Mouse (Mus musculus) forebrain, embryonic 16.5 days (tissue): ENCODE results near the gene Thumpd3. TPM values are rescaled to one million over a fixed set of nuclear protein-coding genes. Genes with fewer than 3 reads are reported as not detected.
A peak's percentile ranks its signal among the peaks of the same experiment; 100 is the strongest.

Experiments used
- ATAC-seq: fragments of 200-750 bp; cut with Nextera tagmentation; 2 replicates; pipeline ENCODE4 v1.8.0; 2017; ENCODE audit warnings: mild to moderate bottlenecking, moderate library complexity
- H3K27ac ChIP-seq: fragments of 300-500 bp; sonication (generic); 2 replicates; pipeline ENCODE4 v1.5.1; 2014; ENCODE audit warnings: low read length, control low read depth
- H3K27me3 ChIP-seq: fragments of 300-500 bp; sonication (generic); replicated peaks from 2 replicates; pipeline ENCODE4 v1.6.1; 2014; ENCODE audit warnings: low read length; ENCODE audit not compliant: control insufficient read depth, insufficient read depth
- H3K36me3 ChIP-seq: fragments of 300-500 bp; sonication (generic); 2 replicates; pipeline ENCODE4 v1.6.1; 2014; ENCODE audit not compliant: control insufficient read depth, insufficient read depth
- H3K4me1 ChIP-seq: fragments of 300-500 bp; sonication (generic); replicated peaks from 2 replicates; pipeline ENCODE4 v1.6.1; 2014; ENCODE audit warnings: low read length; ENCODE audit not compliant: control insufficient read depth, insufficient read depth
- H3K4me2 ChIP-seq: fragments of 300-500 bp; sonication (generic); 2 replicates; pipeline ENCODE4 v1.6.1; 2014; ENCODE audit warnings: mild to moderate bottlenecking, low read length, control low read depth
- H3K4me3 ChIP-seq: fragments of 300-500 bp; sonication (generic); replicated peaks from 2 replicates; pipeline ENCODE4 v1.5.1; 2014; ENCODE audit warnings: mild to moderate bottlenecking, low read length, control low read depth
- H3K9ac ChIP-seq: fragments of 300-500 bp; sonication (generic); replicated peaks from 2 replicates; pipeline ENCODE4 v1.6.1; 2014; ENCODE audit warnings: low read depth, low read length, control low read depth
- H3K9me3 ChIP-seq: fragments of 300-500 bp; sonication (generic); 2 replicates; pipeline ENCODE4 v1.6.1; 2016; ENCODE audit warnings: low read length; ENCODE audit not compliant: control insufficient read depth
- WGBS: fragments of 180-500 bp; shearing (Covaris S2); extraction: QIAGEN DNeasy Blood & Tissue Kit; methylation state at CpG from one replicate; pipeline ENCODE4 v1.1.7; 2014; 5-methylcytosine and 5-hydroxymethylcytosine counted together
- polyA plus RNA-seq: library from polyadenylated mRNA; unstranded; fragments of >200 nt; fragmentation: Nextera tagmentation; extraction: Ambion mirVana; gene quantifications from 2 replicates; pipeline ENCODE4 v1.2.1, GENCODE M21; 2015

Gene Thumpd3
- polyA plus RNA-seq, 1 experiment from 2014 or later: 65.0 TPM

- H3K4me2 ChIP-seq: peak overlapping the region; percentile 99
- 67% methylated on average over 15 of the region's 15 CpGs for whole genome bisulfite sequencing
- H3K36me3 ChIP-seq: peaks cover 11% of the 10 kb centered on the region
- H3K9ac ChIP-seq: peak overlapping the region; percentile 25; the same call in 1 of the 2 replicates
- H3K4me3 ChIP-seq: peak overlapping the region; percentile 55
- no peaks in the 10 kb centered on the region for H3K27me3 ChIP-seq
- no peak for ATAC-seq
- H3K27ac ChIP-seq: no peak overlapping the region
- peaks cover 17% of the 10 kb centered on the region for H3K4me1 ChIP-seq
- no peaks in the 10 kb centered on the region for H3K9me3 ChIP-seq
These were observed 1.2 kb downstream of the Thumpd3 start for GRCm38 (mm10) chr6:113047016-113047746.

- Histone ChIP-seq H3K27ac (no peak overlapping the region), H3K9me3 (no peaks in the 10 kb centered on the region), H3K4me2 (no peak overlapping the region), H3K4me3 (no peak overlapping the region), H3K27me3 (no peaks in the 10 kb centered on the region), H3K36me3 (peaks cover 14% of the 10 kb centered on the region), H3K4me1 (peaks cover 17% of the 10 kb centered on the region), H3K9ac (no peak overlapping the region)
- 95% methylated on average over 2 of the region's 2 CpGs for WGBS
- ATAC-seq: no peak
These were observed 2.3 kb downstream of the Thumpd3 start for GRCm38 (mm10) chr6:113048371-113048770.

DNA sequence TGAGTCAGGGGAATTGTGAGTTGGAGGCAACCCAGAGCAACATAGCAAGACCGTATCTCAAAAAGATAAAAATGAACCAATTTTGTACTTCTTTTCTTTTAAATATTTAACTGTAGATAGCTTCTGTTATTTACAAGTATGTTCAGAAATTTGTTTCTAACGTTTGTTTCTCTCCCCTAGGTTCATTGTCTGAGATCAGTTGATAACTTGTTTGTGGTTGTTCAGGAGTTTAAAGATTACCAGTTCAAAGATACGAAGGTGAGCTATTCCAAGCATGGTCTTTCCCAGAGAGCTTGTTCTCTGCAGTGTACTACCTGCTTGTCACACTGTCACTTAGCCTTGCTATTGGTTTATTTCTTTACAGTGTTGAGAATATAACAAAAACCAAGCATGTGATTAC lies 3.1 kb downstream of the Thumpd3 start:
- H3K4me2 ChIP-seq: no peak overlapping the region
- H3K4me1 ChIP-seq: peaks cover 17% of the 10 kb centered on the region
- no peak overlapping the region for H3K9ac ChIP-seq
- H3K36me3 ChIP-seq: peaks cover 14% of the 10 kb centered on the region
- no peak overlapping the region for H3K27ac ChIP-seq
- no peaks in the 10 kb centered on the region for H3K27me3 ChIP-seq
- H3K4me3 ChIP-seq: no peak overlapping the region
- ATAC-seq: no peak
- WGBS: 91% methylated on average over 3 of the region's 3 CpGs
- H3K9me3 ChIP-seq: no peaks in the 10 kb centered on the region

DNA sequence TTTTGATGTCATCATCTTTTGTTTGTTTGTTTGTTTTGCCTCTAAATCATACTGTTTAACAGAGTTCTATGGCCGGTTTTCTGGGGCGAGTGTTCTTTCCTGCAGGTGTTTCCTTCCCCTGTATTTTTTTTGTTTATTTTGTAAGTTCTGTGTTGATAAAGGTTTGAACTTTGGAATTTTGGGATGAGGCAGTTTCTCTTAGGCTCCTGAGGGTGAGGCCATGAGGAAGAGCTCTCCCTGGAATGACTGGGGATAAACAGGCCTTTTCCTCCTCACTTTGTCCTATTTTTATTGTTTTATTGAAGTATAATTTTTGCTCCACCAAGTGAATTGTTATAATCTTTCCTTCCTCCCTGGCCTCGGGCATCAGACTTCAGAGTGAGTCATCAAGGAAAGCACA lies 6.9 kb downstream of the Thumpd3 start:
- ATAC-seq: no peak
- no peaks in the 10 kb centered on the region for H3K27me3 ChIP-seq
- 87% methylated on average over 3 of the region's 3 CpGs for WGBS

GRCm38 (mm10) chr6:113054552-113055107 lies 8.6 kb downstream of the Thumpd3 start:
- Histone ChIP-seq H3K4me1 (no peaks in the 10 kb centered on the region), H3K36me3 (peaks cover 25% of the 10 kb centered on the region), H3K27me3 (no peaks in the 10 kb centered on the region), H3K9me3 (no peaks in the 10 kb centered on the region), H3K27ac (no peak overlapping the region), H3K4me3 (no peak overlapping the region), H3K4me2 (no peak overlapping the region), H3K9ac (no peak overlapping the region)
- 87% methylated on average over 6 of the region's 6 CpGs for WGBS
- no peak for ATAC-seq

More for the DNA sequence above, 6.9 kb downstream of the Thumpd3 start:
- peaks cover 24% of the 10 kb centered on the region for H3K36me3 ChIP-seq
- H3K4me1 ChIP-seq: peaks cover 2% of the 10 kb centered on the region; the same call in 1 of the 2 replicates
- H3K4me3 ChIP-seq: no peak overlapping the region
- H3K9me3 ChIP-seq: no peaks in the 10 kb centered on the region
- no peak overlapping the region for H3K9ac ChIP-seq
- no peak overlapping the region for H3K27ac ChIP-seq
- H3K4me2 ChIP-seq: no peak overlapping the region

DNA sequence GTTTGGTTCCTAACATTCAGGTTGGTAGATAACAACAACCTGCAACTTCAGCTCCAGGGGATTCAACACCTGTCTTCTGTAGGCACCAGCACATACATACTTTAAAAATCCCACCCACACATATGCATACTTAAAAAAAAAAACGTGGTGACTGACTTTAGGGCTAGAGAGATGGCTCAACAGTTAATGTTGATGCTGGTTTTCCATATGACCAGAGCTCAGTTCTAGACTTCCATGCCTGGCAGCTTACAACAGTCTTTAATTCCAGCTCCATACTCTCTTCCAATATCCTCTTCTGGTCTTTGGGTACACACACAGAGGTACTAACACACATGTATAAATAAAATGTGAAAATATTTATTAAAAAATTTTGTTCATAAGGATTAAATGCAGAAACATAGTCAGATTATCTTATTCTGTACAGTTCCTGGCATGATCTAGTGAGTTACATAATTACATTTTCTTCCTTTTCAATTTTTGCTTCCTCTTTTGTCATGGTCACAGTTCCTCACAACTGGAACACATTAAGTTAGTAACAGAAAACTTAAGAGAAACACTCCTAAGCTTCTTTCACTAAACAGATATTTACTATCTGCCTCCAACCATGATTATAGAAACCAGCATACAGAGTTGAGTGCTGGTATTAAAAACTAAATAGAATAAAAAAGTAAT lies 15.0 kb downstream of the Thumpd3 start:
- no peaks in the 10 kb centered on the region for H3K4me1 ChIP-seq
- ATAC-seq: no peak
- H3K36me3 ChIP-seq: peaks cover 31% of the 10 kb centered on the region
- H3K4me2 ChIP-seq: no peak overlapping the region
- WGBS: 80% methylated on average over 1 of the region's 1 CpGs
- no peak overlapping the region for H3K4me3 ChIP-seq
- no peak overlapping the region for H3K27ac ChIP-seq
- no peak overlapping the region for H3K9ac ChIP-seq
- no peaks in the 10 kb centered on the region for H3K9me3 ChIP-seq
- no peaks in the 10 kb centered on the region for H3K27me3 ChIP-seq

DNA sequence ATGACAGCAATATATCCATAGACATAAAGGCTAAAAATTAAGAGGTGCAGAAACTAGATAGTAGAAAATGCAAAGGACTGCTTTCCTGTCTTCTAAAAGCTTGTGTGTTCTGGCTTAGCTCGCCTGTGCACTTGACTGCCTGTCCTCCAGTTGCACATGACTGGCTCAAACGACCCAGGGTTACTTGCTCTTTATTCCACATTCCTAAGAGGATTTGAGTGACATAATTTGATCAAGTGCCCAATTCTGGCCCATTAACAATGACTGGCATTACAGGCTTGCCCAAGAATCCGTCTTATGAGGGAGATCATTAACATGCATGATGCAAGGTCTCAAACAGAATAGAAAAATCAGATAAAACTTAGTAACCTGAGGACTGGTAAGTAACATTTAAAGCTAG lies 16.2 kb downstream of the Thumpd3 start:
- 22% methylated on average over 3 of the region's 3 CpGs for WGBS
- Histone ChIP-seq H3K4me1 (no peaks in the 10 kb centered on the region), H3K4me3 (no peak overlapping the region), H3K9ac (no peak overlapping the region), H3K36me3 (peaks cover 34% of the 10 kb centered on the region), H3K27ac (no peak overlapping the region), H3K4me2 (no peak overlapping the region), H3K9me3 (no peaks in the 10 kb centered on the region), H3K27me3 (no peaks in the 10 kb centered on the region)
- ATAC-seq: peak; percentile 54; the same call in 1 of the 2 replicates

DNA sequence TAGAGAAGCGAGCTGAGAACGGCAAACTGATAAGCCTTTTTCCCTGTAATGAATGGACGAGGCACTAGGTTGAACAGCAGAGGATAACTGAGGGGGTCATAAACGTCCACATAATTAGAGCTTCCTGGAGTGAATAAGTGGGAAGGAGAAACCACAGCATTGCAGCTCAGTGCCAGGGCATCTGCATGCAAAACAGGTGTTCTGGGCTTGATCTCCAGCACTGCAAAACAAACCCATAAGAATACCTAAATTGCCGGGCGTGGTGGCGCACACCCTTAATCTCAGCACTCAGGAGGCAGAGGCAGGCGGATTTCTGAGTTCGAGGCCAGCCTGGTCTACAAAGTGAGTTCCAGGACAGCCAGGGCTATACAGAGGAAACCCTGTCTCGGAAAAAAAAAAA lies 17.3 kb downstream of the Thumpd3 start:
- ATAC-seq: no peak

DNA sequence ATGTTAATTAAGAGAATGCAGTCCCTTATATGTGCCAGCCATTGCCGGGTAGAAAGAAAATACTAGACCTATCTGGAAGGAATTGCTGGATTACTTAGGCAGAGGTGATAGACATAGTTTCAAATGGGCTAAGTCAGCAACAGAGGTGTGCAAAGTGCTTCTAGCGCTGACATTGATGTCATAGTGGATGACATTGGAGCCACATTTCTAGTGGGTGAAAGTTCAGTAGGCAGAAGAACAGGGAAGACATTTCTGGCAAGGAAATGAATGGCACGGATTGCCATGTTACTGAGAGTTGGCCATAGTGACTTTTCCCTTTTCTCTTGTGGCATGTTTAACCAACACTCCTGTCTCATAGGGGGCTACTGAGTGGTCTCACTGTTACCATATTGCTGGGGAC lies 19.2 kb downstream of the Thumpd3 start:
- 86% methylated on average over 3 of the region's 3 CpGs for WGBS

More for the DNA sequence above, 17.3 kb downstream of the Thumpd3 start:
- Histone ChIP-seq H3K4me3 (no peak overlapping the region), H3K27ac (no peak overlapping the region), H3K27me3 (no peaks in the 10 kb centered on the region), H3K9me3 (no peaks in the 10 kb centered on the region), H3K36me3 (peaks cover 34% of the 10 kb centered on the region), H3K4me1 (no peaks in the 10 kb centered on the region), H3K9ac (no peak overlapping the region), H3K4me2 (no peak overlapping the region)
- 87% methylated on average over 10 of the region's 10 CpGs for whole genome bisulfite sequencing

More for the DNA sequence above, 19.2 kb downstream of the Thumpd3 start:
- Histone ChIP-seq H3K4me3 (no peak overlapping the region), H3K4me1 (no peaks in the 10 kb centered on the region), H3K36me3 (peaks cover 33% of the 10 kb centered on the region), H3K9me3 (no peaks in the 10 kb centered on the region), H3K9ac (no peak overlapping the region), H3K4me2 (no peak overlapping the region), H3K27ac (no peak overlapping the region), H3K27me3 (no peaks in the 10 kb centered on the region)
- ATAC-seq: no peak
